Mouse (Mus musculus) embryonic facial prominence, embryonic 11.5 days (tissue): Measurements from ENCODE around the gene Meis1. TPM values are rescaled to one million over a fixed set of nuclear protein-coding genes. Genes with fewer than 3 reads are reported as not detected.
A peak's percentile ranks its signal among the peaks of the same experiment; 100 is the strongest.

ENCODE experiments used
- ATAC-seq: fragments of 200-750 bp; cut with Nextera tagmentation; replicated peaks from 2 replicates; pipeline ENCODE4 v1.8.0; 2017; ENCODE audit warnings: low read depth; ENCODE audit not compliant: insufficient number of reproducible peaks, low FRiP score, low TSS enrichment
- DNase-seq: peaks from one replicate; pipeline ENCODE4 v3.0.0-alpha.2; 2015; ENCODE audit warnings: low spot score
- H3K27ac ChIP-seq: fragments of 300-500 bp; sonication (generic); replicated peaks from 2 replicates; pipeline ENCODE4 v1.5.1; 2014; ENCODE audit warnings: mild to moderate bottlenecking, low read depth, low read length, control low read depth
- H3K27me3 ChIP-seq: fragments of 300-500 bp; sonication (generic); 2 replicates; pipeline ENCODE4 v1.6.1; 2014; ENCODE audit warnings: mild to moderate bottlenecking, low read length, moderate library complexity, mixed read lengths; ENCODE audit not compliant: control insufficient read depth, insufficient read depth
- H3K36me3 ChIP-seq: fragments of 300-500 bp; sonication (generic); replicated peaks from 2 replicates; pipeline ENCODE4 v1.6.1; 2014; ENCODE audit warnings: low read depth, mild to moderate bottlenecking, low read length, moderate library complexity, mixed read lengths; ENCODE audit not compliant: control insufficient read depth, insufficient read depth
- H3K4me1 ChIP-seq: fragments of 300-500 bp; sonication (generic); 2 replicates; pipeline ENCODE4 v1.6.1; 2014; ENCODE audit warnings: low read length, mixed read lengths; ENCODE audit not compliant: control insufficient read depth, insufficient read depth
- H3K4me2 ChIP-seq: fragments of 300-500 bp; sonication (generic); 2 replicates; pipeline ENCODE4 v1.6.1; 2014; ENCODE audit warnings: low read depth, mild to moderate bottlenecking, control low read depth, low read length, moderate library complexity
- H3K4me3 ChIP-seq: fragments of 300-500 bp; sonication (generic); 2 replicates; pipeline ENCODE4 v1.5.1; 2014; ENCODE audit warnings: low read depth, low read length, control low read depth
- H3K9ac ChIP-seq: fragments of 300-500 bp; sonication (generic); replicated peaks from 2 replicates; pipeline ENCODE4 v1.6.1; 2014; ENCODE audit warnings: mild to moderate bottlenecking, control low read depth, low read length
- H3K9me3 ChIP-seq: fragments of 300-500 bp; sonication (generic); replicated peaks from 2 replicates; pipeline ENCODE4 v1.6.1; 2016; ENCODE audit warnings: mild to moderate bottlenecking, low read length, inconsistent platforms, mixed read lengths; ENCODE audit not compliant: control insufficient read depth
- WGBS: fragments of 180-500 bp; shearing (Covaris S2); extraction: QIAGEN DNeasy Blood & Tissue Kit; methylation state at CpG from one replicate; pipeline ENCODE4 v1.1.7; 2014; 5-methylcytosine and 5-hydroxymethylcytosine counted together
- polyA plus RNA-seq: library from polyadenylated mRNA; unstranded; fragments of >200 nt; fragmentation: Nextera tagmentation; extraction: Ambion mirVana; gene quantifications from 2 replicates; pipeline ENCODE4 v1.2.1, GENCODE M21; 2014

Gene Meis1
- polyA plus RNA-seq, 1 experiment from 2014 or later = 91.2 TPM

DNA sequence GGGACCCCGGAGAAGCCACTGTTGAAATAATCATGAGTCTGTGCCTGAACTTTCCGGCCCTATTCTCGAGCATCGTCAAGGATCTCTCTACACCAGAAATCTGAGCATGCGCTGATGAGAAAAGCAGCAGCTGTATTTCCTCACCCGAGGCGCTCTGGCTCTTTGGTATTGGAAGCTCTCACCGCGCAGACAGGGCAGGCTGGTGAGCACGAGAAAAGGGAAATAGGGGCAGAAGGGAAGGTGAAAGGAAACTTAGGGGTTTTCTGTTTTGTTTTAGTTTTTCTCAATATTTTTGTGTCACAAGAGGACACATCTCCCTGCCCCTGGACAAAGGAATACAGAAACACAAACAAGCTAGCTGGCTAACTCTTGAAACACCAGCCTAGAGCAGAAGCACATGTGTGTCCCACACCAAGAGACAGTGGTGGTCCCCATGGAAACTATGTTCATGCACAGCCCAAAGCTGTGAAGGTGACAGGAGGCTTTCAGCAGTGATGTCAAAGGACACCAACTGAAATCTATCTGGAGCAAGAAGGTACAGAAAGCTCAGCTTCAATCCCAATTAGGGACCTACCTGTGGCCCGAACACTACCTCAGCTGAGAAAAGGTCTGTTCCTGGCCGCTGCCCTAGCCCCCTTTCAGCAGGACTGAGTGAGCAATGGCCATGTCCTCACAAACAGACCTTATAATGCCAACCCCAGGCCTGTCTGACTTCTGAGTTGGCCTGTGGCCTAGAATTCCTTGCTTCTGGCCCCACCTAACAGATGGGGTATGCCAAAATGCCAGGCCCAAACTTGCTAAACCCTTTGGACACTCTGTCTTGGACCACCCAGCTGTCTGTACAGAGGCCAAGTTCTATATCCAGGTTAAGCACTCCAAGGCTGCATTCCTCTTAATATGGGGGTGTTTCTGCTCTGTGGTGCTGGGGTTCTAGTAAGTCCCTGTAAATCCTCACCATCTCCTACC, 60.7 kb downstream of the Meis1 start:
- Histone ChIP-seq H3K27me3 (no peaks in the 10 kb centered on the region), H3K9ac (no peak overlapping the region), H3K27ac (no peak overlapping the region), H3K4me2 (no peak overlapping the region), H3K36me3 (no peaks in the 10 kb centered on the region), H3K4me3 (no peak overlapping the region), H3K4me1 (no peaks in the 10 kb centered on the region), H3K9me3 (no peaks in the 10 kb centered on the region)
- ATAC-seq (no peak; the same call in 1 of the 2 replicates), DNase-seq (peak; percentile 48)
- whole genome bisulfite sequencing = 56% methylated on average over 12 of the region's 12 CpGs

DNA sequence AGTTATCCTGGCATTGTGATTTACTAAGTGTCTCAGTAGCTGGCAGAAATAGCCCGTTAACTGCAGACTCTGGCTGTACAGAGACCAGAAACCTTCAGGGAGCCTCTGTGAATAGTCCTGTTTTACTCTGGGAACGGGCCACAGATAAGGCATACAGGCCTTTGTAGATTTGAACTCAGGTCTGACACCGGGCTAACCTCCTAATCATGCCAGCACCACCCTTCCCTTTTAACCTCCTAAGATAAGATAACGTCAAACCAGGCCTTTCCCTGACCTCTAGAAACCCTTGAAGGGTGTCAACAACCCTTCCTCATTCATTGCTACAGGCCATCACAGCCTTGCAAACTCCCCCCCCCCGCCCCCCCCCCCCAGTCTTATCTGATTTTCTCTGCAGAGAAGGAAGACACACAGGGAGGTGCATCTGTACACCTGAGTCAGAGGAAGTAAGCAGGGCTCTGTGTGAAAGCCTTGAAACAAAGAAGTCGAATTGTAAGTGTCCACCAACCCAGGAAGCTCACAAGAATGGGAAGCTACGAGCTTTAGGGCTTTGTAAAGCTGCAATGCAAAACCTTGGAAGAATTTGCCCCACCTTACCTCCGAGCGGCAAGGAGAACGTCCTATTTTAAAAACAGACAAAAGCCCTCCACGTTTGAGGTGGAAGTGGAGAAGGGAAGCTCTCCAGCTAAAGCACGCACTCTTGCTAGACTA, 61.5 kb downstream of the Meis1 start:
- no peak for DNase-seq
- no peaks in the 10 kb centered on the region for H3K27me3 ChIP-seq
- WGBS = 48% methylated on average over 12 of the region's 12 CpGs
- H3K27ac ChIP-seq = no peak overlapping the region
- H3K4me1 ChIP-seq = no peaks in the 10 kb centered on the region
- no peaks in the 10 kb centered on the region for H3K9me3 ChIP-seq
- no peak for ATAC-seq
- no peaks in the 10 kb centered on the region for H3K36me3 ChIP-seq
- no peak overlapping the region for H3K4me2 ChIP-seq
- no peak overlapping the region for H3K4me3 ChIP-seq
- no peak overlapping the region for H3K9ac ChIP-seq

DNA sequence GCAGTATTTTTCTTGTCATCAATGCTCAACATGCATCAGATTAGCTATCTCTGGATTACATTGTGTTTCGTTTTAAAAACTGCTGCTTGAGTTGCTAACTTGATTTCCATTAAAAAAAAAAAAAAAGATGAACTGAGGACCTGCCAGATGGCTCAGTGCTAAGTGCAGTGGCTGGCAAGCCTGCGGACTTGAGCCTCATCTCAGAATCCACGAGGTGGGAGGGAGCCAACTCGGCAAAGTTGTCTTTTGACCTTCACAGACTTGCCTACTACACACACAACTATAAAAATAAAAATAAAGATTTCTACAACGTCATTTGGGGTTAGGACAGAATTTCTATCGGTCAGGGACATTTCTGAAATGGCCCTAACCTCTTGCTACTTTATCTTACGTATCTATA, 62.8 kb downstream of the Meis1 start:
- H3K27me3 ChIP-seq = no peaks in the 10 kb centered on the region
- H3K9ac ChIP-seq = no peak overlapping the region
- H3K36me3 ChIP-seq = no peaks in the 10 kb centered on the region
- no peak for ATAC-seq
- no peak for DNase-seq
- no peak overlapping the region for H3K4me3 ChIP-seq
- no peak overlapping the region for H3K4me2 ChIP-seq
- H3K27ac ChIP-seq = no peak overlapping the region
- WGBS = 76% methylated on average over 7 of the region's 7 CpGs
- no peaks in the 10 kb centered on the region for H3K4me1 ChIP-seq
- H3K9me3 ChIP-seq = no peaks in the 10 kb centered on the region

DNA sequence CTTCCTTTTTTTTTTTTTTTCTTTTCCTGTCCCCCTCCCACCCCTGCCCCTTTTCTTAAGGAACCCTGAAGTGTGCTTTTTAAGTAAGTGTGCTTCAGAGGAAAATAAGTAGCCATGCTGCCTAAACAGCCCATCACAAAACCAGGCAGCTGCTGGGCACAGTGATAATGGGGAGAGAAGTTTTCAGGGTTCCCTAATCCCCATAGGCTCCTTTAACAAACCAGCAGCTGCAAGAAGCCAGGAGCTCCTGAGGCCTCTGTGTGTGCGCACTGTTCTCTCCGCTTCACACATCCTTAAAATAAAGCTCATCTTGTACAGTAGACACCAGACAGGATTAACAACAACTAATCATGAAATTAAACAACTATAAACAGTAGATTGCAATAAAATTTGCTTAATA, 63.9 kb downstream of the Meis1 start:
- H3K9ac ChIP-seq = no peak overlapping the region
- no peaks in the 10 kb centered on the region for H3K36me3 ChIP-seq
- no peaks in the 10 kb centered on the region for H3K9me3 ChIP-seq
- no peak for DNase-seq
- 98% methylated on average over 2 of the region's 2 CpGs for WGBS
- no peak for ATAC-seq
- H3K27me3 ChIP-seq = no peaks in the 10 kb centered on the region
- H3K4me1 ChIP-seq = no peaks in the 10 kb centered on the region
- no peak overlapping the region for H3K27ac ChIP-seq
- H3K4me3 ChIP-seq = no peak overlapping the region
- no peak overlapping the region for H3K4me2 ChIP-seq

- ATAC-seq (no peak), DNase-seq (no peak)
- Histone ChIP-seq H3K4me3 (no peak overlapping the region), H3K9ac (no peak overlapping the region), H3K36me3 (no peaks in the 10 kb centered on the region), H3K9me3 (no peaks in the 10 kb centered on the region), H3K4me1 (no peaks in the 10 kb centered on the region), H3K27me3 (no peaks in the 10 kb centered on the region), H3K27ac (no peak overlapping the region), H3K4me2 (no peak overlapping the region)
- 85% methylated on average over 7 of the region's 7 CpGs for WGBS
These were observed 64.9 kb downstream of the Meis1 start for GRCm38 (mm10) chr11:18953892-18954291.

DNA sequence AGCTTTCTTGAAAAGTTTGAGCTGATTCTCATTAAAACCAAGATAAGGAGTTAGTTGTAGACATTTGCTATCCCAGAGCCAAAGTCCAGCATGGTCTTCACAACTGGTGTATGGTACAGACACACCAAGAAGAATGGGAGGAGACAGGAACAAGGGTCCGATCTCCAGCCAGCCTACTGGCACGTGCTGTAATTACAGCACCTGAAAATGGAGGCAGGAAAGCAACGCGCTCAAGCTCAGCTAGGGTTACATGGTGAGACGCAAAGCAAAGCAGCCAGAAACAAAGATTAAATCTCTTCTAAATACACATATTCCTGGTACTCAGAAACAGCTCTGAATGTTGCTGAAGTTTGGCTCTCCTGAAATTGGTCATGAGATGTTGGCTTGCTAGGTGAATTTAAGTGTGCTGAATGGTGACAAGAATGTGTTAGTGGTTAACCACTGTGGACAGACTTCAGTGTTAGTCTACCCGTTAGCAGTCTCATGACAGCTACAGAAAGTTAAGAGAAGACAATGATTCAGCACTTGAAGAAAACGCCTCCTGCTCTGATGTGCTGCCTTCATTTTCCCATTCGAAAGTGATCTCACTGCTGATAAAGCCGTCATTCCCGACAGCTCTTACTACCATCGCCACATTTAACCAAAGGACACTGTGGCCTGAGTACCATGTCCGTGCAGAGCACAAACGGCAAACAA, 70.0 kb downstream of the Meis1 start:
- H3K4me3 ChIP-seq = no peak overlapping the region
- no peaks in the 10 kb centered on the region for H3K36me3 ChIP-seq
- ATAC-seq (no peak), DNase-seq (no peak)
- 81% methylated on average over 13 of the region's 13 CpGs for WGBS
- H3K27me3 ChIP-seq = no peaks in the 10 kb centered on the region
- H3K9me3 ChIP-seq = no peaks in the 10 kb centered on the region
- peaks cover 14% of the 10 kb centered on the region for H3K4me1 ChIP-seq
- no peak overlapping the region for H3K4me2 ChIP-seq
- H3K9ac ChIP-seq = no peak overlapping the region
- no peak overlapping the region for H3K27ac ChIP-seq

DNA sequence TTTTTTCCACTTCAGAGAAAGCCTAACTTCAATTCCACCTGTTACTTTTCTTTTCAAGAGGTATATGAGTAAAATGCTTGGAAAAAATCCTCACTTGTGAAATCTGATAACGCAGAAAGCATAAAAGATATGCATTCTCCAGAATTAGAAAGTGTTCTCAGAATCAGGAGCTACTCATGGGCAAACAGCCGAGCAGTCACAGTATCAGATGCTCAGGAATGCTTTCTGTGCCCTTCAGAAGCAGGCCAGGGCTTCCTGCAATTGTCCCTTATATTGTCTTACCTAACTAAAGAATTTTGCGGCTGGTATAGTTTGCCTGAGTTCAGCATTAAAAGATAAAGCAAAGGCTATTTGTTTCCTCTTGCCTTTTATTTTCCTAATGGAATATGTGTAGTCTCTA, 71.4 kb downstream of the Meis1 start:
- Histone ChIP-seq H3K27me3 (no peaks in the 10 kb centered on the region), H3K27ac (no peak overlapping the region), H3K9ac (no peak overlapping the region), H3K9me3 (no peaks in the 10 kb centered on the region), H3K4me2 (no peak overlapping the region), H3K4me3 (no peak overlapping the region), H3K36me3 (no peaks in the 10 kb centered on the region), H3K4me1 (peaks cover 14% of the 10 kb centered on the region)
- 67% methylated on average over 3 of the region's 3 CpGs for WGBS
- no peak for DNase-seq
- ATAC-seq = no peak
